Mouse (Mus musculus): ENCODE measurements at regions not wholly inside any gene's neighbourhood (a gene's known extent, or its start where the extent isn't known, plus 50 kb on each side); places are given as distances from the start of the nearest gene placed in this dataset.

DNA sequence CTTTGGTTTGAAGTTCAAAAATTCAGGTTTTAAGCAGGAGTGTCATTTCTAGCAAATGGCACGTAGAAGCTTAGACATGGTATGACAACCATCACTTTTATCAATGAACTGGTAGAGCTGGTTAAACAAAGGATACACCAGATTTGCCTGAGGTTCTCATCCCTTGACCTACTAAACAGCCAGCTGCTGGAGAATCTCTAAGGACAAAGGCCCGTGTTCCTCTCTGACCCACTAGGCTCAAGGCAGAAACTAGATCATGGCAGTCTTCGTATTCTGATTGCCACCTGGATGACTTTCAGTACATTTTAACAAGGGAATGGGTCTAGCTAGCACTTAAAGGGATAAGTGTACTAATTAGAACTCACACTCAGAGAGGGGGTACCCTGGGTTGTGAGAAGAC lies 155.2 kb upstream of the Bcl6 start:
- DNase-seq (ENCODE audit: low spot score) = no peak

DNA sequence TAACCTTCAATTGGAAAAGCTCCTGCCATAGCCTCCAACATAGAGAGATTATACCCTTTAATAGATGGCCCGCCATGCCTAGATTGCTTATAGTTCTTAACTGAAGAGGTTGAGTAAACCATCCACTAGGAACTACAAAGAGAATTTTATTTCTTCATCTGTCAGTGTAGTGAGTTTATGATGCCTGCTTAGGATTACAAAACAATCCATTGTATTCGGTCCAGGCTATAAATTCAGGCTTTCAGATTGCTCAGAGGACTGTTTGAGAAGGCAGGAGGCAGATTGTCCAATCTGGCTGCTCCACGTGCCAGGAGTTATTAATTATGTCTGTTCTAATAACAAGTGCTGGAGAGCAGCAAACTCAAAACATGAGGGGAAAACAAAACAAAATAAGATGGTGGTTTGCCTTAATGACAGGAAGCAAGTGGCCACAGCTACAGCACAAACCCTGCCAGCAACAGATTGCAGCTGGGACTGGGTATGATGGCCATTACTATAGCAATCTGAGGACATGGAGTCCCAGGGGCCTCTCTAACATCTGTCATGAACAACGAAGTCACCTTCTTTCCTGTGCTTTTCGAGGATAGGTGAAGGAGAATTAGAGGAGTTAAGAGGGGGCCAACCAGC lies 154.4 kb upstream of the Bcl6 start:
- no peak for DNase-seq (ENCODE audit: low spot score)

DNA sequence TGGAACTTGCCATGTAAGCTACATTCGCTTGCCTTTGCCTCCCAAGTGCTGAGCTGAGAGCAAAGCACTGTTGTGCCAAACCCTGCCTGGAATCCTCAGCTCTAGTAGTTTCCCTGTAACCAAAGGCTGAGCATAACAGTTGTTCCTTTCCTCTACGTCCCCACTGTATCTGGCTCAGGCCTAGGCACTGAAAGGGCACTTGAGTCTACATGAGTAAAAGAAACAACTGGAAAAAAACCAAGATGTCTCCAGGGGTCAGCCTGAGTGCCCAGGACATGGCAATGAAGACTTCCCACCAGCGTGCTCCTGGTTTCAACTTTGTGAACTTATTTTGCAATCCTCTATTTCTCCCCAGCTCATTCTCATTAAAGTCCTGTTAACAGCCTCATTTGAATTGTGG lies 150.5 kb upstream of the Bcl6 start:
- DNase-seq (ENCODE audit: low spot score) = no peak

DNA sequence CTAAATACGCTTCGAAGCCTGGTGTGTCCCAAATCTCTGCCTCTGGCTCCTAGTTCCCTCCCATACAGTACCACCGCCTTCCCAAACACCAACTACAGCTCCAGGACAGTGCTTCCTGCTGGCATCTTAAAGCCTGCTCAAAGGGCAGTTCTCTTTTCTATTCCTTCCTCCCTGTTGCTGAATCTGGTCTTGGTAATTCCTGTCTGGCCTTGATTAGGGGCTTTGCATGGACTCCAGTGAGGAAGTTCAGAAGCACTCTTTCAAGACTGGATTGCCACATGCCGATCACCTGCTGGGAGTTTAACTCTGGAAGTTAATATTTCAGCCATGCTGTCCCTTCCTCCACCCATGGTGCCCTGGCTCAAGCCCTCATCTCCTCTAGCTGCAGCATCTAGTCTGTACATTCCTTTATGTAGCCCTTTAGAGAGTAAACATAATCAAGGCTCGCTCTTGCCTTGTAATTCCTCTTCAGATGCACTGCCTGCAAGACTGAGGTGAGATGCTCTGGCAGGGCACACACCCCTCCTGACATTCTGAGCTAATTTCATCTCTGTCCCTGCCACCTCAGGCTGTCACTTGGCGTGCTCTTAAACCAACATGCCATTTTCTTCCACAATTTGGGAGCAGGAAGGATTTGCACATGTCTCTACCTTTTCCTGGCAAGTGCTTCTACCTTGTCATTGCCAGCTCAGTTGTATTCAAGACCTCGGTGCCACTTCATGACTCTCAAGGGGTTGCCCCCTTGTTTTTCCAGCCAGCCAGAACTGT lies 148.8 kb upstream of the Bcl6 start:
- DNase-seq (ENCODE audit: low spot score) = no peak

DNA sequence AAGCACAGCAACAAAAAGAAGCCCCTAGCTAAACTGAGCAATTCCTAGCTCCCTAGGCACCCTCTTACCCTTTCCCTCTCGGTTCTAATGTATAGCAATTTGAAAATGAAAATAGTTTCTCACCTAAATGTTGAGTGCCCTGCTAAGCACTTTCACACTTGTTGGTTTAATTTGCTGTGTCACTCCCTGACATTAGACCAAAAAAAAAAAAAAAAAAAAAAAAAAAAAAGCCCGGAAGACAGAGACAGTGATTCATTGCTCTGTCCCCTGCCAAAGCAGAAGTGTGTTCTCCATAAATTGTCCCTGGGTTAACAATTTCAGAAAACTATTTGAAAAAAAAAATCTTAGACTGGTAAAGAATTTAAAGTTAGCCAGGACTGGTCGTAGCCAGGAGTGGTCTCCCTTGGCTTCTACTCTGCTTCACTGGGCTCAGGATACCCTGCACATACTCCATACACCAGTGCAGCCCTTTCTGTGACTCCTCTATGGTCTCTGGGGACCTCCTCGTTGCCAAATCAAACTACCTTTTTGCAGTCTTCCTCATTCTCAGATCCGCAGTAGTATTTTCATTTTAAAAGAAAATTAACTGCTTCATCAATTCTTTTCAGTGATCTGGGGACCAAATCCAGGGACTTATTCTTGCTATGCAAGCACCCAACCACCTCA lies 148.0 kb upstream of the Bcl6 start:
- DNase-seq (ENCODE audit: low spot score) = no peak

DNA sequence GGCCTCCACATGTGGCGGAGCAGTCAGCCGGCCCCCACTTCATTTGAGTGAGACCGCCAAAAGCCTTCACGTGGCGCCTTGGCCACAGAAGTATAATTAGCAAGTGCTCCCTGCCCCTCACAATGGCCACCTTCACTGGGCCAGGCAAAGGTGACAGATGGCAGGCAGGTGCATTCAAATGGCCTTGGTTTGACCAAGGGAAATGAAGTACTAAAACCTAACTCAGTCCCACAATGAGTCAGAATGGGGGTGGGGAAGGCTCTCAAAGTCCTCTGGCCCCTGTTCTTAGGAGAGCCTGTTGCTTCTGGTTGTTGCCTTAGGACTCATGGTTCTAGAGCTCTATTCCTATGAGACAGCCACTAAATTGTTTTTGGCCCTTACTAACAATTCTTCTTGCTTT lies 147.2 kb upstream of the Bcl6 start:
- no peak for DNase-seq (ENCODE audit: low spot score)

DNA sequence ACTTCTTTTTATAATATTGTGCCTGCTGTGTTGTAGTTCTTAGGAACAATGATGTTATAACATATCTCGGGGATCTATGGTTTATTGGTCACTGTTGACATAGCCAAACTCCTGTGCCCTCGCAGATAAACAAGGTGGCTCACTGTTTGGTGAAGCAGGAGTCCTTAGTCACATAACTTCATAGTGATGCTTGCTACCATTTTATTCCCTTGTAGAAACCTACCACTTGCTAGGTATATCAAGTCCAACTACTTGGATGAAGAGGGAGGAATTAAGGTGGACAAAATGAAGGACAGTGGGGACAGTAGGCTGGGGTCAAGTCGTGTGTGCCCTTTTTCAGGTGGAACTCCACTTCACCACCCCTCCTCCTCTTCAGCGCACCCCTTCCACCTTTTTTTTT lies 146.7 kb upstream of the Bcl6 start:
- no peak for DNase-seq (ENCODE audit: low spot score)

DNA sequence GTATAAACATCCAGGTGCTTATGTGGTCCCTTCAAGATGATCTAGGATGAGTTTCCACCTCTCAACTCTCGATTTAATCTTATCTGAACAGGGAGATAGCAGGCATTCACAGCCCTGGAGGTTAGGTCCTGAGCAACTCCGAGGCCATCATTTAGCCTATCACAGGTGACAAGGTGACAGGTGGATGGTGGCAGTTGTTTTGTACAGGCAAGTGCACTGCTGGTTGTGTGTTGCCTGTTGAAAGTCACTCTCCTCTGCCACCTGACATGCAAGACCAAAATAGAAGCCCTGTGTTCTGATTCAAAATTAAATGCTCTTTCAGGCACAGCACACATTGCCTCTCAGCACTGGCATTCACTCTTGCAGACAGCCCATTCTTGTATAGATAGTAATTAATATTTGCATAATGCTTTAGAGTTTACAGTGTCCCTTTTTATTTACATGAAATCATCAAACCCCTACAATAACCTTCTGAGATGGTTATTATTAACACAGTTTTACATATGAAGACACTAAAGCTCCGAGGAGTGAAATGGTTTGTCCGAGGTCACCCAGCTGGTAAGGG lies 145.9 kb upstream of the Bcl6 start:
- no peak for DNase-seq (ENCODE audit: low spot score)

DNA sequence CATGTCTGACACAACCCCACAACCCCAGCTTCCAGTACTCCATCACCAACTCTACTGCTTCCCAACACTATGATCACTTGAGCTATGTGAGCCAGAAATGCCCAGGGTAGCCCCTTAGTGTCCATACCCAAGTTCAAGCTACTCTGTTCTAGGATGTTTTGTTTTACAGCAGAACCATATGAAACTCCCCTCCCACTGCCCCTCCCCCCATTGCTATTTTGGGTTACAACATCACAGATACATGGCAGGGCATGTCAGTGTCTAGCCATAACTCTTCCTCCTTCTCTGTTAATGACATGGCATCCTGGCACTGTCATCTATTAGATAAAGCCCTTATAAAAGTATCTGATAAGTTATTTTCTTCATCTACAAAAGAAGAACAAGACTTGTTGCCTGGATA lies 142.0 kb upstream of the Bcl6 start:
- no peak for DNase-seq (ENCODE audit: low spot score)

DNA sequence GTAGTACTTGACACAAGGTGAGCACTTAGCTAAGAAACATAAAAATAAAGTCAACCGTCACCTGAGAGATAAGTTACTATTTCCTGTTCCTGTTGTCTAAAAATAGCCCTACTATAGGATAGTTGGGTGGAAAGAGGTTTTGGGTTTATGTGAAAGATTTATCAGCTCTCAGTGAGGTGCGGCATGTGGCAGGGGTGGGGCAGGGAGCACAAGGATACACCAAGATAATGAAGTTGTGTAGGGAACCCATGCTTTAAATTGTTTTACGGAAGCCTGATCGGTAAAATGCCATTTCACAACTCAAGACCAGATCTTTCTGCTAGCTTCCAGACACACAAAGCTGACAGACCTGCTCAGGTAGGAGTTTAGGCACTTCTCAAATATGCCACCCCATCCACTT lies 141.0 kb upstream of the Bcl6 start:
- DNase-seq (ENCODE audit: low spot score) = no peak

DNA sequence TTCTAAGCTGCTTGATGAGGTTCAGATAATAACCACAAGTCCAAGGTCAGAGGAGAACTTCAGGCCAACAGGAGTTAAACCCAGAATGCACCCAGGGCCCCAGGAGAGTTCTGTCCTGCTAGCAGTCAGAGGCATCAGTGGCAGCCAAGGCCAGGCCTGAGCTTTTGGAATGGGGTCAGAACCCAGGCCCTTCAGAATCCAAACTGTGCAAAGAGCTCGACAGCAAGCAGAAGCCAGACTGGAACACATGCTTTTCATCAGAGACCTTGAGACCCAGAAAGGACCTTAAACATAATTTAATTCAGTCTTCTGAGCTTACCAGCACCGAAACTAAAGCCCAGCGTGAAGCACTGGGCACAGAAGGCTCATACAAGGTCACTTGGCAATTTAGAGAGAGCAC lies 139.9 kb upstream of the Bcl6 start:
- no peak for DNase-seq (ENCODE audit: low spot score)

DNA sequence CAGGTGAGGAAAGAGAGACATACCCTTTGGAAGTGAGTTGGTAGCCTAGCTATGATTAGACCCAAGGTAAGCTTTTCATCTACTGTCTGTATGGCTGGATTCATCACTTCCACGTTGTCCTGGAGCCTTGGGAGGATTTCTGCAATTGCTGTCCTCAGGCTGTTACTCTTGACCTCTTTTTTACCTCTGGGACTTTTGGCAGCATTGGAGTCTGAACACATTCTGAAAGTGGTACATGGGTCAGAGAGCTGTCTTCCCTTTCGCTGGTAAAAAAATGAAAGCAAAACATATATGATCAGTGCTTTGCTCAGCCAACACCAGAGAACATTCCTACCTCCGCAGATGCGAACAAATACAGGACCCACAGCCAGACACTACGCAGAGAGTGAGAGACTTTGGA lies 136.1 kb upstream of the Bcl6 start:
- DNase-seq (ENCODE audit: low spot score) = no peak

DNA sequence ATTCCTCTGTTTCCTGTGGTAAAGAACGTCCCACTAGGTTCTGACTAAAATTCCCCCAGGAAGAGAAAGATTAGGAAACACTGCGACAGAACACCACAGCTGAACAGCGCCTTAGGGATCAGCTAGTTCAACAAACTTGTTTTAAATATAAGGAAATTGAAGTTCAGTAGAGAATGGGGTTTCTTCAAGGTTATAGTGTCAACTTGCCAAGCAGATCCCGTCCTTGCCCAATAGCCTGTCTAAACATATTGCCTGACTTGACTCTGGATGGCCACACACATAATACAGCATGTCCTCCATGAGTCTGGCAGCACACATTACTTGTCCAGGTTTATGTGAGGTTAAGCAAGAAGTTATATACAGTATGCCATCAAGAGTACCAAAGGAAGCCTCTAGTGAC lies 135.4 kb upstream of the Bcl6 start:
- DNase-seq (ENCODE audit: low spot score) = no peak

DNA sequence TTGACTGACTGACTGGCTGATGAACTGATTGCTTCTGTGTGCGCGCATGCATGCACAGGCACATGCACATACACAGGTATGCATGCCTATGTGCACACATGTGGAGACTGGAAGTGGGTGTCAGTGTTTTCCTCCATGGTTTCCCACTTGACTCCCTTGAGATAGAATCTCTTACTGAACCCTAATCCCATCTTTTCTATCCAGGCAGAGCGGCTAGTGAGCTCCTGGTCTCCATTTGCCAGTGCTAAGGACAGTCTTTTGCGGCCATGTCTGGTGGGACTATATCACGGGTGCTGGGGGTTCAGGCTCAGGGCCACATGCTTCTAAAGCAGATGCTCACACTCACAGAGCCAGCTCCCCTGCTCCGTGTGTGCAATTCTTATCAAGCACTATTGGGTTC lies 133.0 kb upstream of the Bcl6 start:
- DNase-seq (ENCODE audit: low spot score) = no peak

DNA sequence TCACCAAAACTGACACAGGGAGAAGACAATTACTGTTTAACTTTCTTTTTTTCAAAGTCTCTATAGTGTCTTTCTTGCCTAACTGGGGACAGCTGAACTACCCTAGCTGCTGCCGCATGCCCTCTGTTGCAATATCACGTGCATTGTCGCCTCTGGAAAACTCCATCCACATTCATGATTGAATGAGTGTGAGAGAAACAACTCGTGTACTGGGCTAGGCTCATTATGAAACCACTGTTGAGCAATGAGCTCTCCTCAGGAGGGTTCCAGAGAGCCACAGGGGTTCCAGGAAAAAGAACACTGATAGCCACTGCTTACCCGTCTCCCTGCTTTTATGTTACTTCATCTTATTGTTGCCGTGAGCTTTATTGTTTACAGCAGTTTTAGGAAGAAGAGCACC lies 132.2 kb upstream of the Bcl6 start:
- no peak for DNase-seq (ENCODE audit: low spot score)

DNA sequence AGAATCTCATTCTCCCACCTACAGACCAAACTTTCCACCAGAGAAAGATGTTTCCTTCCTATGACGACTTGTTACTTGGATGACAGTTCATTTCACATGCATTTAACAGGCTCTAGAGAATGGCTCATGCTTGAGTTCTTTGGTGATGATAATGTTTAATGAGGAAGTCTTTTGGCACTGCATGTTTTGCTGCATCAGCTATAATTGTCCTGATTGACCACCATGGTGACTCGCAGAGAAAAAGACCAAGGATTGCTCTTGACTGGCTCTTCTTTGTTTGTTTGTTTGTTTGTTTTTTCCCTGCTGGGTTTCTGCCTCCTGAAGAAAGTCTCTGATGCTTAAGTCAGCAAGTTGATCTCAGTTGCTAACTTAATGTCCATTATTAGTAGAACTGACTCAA lies 129.8 kb upstream of the Bcl6 start:
- no peak for DNase-seq (ENCODE audit: low spot score)

DNA sequence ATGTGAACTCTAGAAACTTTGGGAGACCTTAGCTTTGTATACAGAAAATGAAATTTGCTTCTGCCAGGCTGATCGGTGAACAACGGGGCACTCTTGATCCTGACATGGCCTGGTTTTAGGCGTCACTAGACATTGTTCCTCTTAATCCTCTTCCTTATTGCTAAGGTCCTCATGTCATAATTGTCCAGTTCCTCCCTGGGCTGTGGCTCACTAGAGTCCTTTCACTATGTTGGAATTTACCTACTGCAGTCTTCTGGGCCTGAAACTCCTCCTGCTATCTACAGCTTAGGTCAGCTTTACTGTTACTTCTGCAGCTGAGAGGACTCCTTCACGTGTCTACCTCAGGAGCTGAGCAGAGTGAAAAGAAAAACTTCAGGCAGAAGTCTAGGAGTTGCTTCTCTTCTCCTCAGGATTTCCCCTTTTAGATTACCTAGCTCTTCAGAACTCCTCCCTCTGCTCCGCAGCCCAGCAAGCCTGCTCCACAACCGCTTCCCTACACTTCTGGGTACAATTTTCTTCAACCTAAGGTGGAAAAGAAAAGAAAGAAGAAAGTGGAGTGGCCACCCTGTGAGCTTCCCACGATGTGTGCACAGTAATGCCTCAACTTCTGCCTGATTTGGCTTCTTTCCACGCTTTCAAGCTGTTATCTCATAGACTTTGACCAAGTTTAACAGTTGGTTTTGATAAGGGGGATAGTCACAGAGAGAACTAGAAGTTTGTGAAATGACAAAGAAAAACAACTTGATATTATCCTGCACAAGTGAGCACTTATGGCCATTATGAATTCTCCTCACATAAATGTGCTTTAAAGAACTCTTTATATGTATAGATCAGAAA lies 114.4 kb upstream of the Bcl6 start:
- no peak for DNase-seq (ENCODE audit: low spot score)

DNA sequence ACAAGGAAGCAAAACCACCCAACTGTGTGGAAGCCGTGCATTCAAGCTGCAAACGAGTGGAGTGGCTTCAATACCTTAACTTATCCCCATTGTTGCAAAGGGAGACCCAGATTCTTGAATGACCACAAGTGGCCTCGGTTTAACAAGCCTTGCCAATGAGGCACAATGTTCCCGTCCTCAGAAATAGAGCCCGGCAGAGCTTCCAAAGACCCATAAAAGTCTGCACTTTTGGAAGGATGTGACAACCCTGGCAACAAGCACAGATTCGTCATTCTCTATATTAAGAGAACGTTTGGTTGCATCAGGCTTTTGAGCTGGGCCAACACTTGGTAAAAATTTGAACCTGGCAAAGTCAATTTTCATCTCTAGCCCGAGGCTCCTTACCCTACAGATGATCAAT lies 108.9 kb upstream of the Bcl6 start:
- no peak for DNase-seq (ENCODE audit: low spot score)

DNA sequence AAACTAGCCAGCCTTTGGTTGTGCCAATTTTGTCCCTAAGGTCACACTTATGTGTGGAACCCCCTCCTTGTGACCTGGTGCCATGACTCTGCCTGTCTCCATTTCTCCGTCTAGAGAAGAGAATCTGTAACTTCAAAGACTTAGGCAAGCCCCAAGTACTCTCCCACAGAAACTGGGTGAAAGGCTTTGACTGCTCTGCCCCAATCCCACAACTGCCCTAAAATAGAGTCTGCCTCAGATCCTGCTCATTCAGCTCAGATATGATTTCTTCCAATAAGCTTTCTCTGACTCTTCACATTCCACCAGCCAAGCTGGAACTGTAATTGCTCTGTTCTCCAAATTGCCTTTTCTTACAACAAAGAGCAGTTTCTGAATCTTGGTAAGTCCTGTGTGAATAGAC lies 107.4 kb upstream of the Bcl6 start:
- no peak for DNase-seq (ENCODE audit: low spot score)

DNA sequence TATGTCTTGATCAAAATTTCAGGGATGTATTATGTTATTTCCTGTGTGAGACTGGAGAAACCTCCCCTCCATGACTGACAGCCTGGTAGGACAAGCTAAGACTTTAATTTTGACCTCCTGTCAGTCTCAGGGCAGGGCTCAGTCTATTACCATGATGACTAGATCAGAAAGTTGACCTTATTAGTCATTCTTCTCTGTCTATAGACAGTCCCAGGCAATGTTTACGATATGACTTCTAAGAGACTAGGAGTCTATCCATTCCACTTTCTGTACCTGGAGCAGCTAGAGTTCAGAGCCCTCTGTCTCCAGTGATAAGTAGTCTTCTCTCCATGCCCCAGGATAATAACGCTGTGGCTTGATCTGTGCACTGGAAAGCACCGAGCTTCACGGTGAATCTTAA lies 107.0 kb upstream of the Bcl6 start:
- DNase-seq (ENCODE audit: low spot score) = no peak

DNA sequence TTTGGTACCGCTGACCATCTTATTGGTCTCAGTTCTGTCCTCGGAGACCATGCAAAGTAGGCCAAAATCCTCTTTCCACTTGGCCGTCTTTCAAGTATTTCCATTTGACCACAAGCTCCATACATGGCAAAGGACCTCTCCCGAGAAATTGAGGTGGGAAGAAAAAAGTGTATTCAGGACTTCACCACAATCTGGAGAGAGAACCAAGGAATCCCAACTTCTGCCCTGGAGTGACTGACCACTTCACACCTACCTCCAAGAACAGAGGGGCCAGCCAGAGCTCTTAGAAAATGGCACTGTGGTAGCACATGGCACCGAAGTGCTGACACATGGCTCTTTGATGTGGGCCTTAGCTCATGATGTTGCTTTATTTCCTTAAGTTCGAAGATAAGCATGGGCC lies 105.9 kb upstream of the Bcl6 start:
- no peak for DNase-seq (ENCODE audit: low spot score)

DNA sequence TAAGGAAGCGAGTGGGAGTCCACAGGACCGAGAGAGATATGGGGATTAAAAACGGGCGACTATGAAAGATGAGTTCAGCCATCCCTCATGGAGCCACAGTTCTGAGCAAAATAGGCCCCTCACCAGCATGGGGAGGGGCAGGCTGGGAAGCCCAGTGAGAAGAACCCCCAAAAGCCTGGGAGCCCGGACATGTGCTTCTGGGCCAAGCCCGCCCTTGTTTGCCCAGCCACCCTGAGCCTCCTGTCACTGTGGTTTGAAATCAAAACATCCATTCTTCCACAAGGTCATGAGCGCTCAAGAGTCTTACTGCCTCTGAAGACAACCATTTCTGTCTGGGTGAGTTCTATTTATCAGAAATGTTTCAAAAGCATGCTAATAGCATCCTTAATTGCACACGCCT lies 105.0 kb upstream of the Bcl6 start:
- no peak for DNase-seq (ENCODE audit: low spot score)
